Mouse (Mus musculus) hindbrain, embryonic 11.5 days (tissue): ENCODE data around the gene Ahsg. TPM values are rescaled to one million over a fixed set of nuclear protein-coding genes. Genes with fewer than 3 reads are reported as not detected.

Experiments
- ATAC-seq: fragments of 200-750 bp; cut with Nextera tagmentation; 2 replicates; pipeline ENCODE4 v1.8.0; 2017; ENCODE audit warnings: mild to moderate bottlenecking, moderate TSS enrichment, moderate library complexity; ENCODE audit not compliant: low FRiP score
- DNase-seq: peaks from one replicate; pipeline ENCODE4 v3.0.0-alpha.2; 2015; ENCODE audit warnings: low spot score
- H3K27ac ChIP-seq: fragments of 300-500 bp; sonication (generic); 2 replicates; pipeline ENCODE4 v1.5.1; 2014; ENCODE audit warnings: mild to moderate bottlenecking, low read depth, low read length
- H3K27me3 ChIP-seq: fragments of 300-500 bp; sonication (generic); 2 replicates; pipeline ENCODE4 v1.6.1; 2014; ENCODE audit warnings: mild to moderate bottlenecking, low read length, moderate library complexity, mixed read lengths; ENCODE audit not compliant: control insufficient read depth, insufficient read depth
- H3K36me3 ChIP-seq: fragments of 300-500 bp; sonication (generic); 2 replicates; pipeline ENCODE4 v1.6.1; 2014; ENCODE audit warnings: mild to moderate bottlenecking, low read length, moderate library complexity, mixed read lengths; ENCODE audit not compliant: control insufficient read depth, insufficient read depth
- H3K4me1 ChIP-seq: fragments of 300-500 bp; sonication (generic); replicated peaks from 2 replicates; pipeline ENCODE4 v1.6.1; 2014; ENCODE audit warnings: low read length, mixed read lengths; ENCODE audit not compliant: control insufficient read depth, insufficient read depth
- H3K4me2 ChIP-seq: fragments of 300-500 bp; sonication (generic); replicated peaks from 2 replicates; pipeline ENCODE4 v1.6.1; 2014; ENCODE audit warnings: mild to moderate bottlenecking, low read depth, low read length
- H3K4me3 ChIP-seq: fragments of 300-500 bp; sonication (generic); 2 replicates; pipeline ENCODE4 v1.5.1; 2014; ENCODE audit warnings: low read depth, low read length
- H3K9ac ChIP-seq: fragments of 300-500 bp; sonication (generic); 2 replicates; pipeline ENCODE4 v1.6.1; 2014; ENCODE audit warnings: low read depth, low read length
- H3K9me3 ChIP-seq: fragments of 300-500 bp; sonication (generic); 2 replicates; pipeline ENCODE4 v1.6.1; 2016; ENCODE audit warnings: low read length; ENCODE audit not compliant: control insufficient read depth
- WGBS: fragments of 180-500 bp; shearing (Covaris S2); extraction: QIAGEN DNeasy Blood & Tissue Kit; methylation state at CpG from one replicate; pipeline ENCODE4 v1.1.7; 2014; 5-methylcytosine and 5-hydroxymethylcytosine counted together
- polyA plus RNA-seq: library from polyadenylated mRNA; unstranded; fragments of >200 nt; fragmentation: Nextera tagmentation; extraction: Ambion mirVana; gene quantifications from 2 replicates; pipeline ENCODE4 v1.2.1, GENCODE M21; 2014

Gene Ahsg
- polyA plus RNA-seq, 1 experiment from 2014 or later = not detected

DNA sequence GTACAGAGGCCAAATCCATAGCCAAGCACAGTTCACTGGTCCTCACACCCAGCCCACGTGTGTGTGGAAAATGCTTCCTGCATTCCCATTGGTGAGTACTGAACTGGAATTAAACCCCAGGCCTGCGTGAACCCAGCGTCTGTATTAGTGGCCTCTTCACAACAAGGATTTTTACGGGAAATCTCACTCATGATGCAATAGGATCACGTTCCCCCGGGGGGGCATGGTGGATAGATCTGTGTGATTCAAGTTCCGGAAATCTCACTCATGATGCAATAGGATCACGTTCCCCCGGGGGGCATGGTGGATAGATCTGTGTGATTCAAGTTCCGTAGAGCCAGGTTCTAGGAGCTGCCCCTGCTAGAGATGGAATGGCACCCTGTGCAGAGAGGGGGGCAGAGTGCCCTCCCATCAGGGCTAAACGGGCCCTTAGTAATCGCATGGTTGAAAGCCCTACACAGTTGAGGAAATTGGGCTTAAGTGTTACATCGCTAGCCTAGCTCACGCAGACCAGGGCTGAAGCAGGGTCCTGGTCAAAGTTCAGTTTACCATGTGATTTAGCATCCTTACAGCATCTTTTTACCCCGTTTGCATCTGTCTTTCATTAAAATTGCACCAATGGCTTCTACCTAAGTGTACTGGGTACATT is 27.7 kb downstream of the Ahsg start:
- Histone ChIP-seq H3K36me3 (no peaks in the 10 kb centered on the region), H3K27me3 (no peaks in the 10 kb centered on the region), H3K9me3 (no peaks in the 10 kb centered on the region), H3K4me3 (no peak overlapping the region), H3K4me1 (no peaks in the 10 kb centered on the region), H3K27ac (no peak overlapping the region), H3K4me2 (no peak overlapping the region), H3K9ac (no peak overlapping the region)
- DNase-seq (no peak), ATAC-seq (no peak)
- WGBS = 73% methylated on average over 15 of the region's 15 CpGs

GRCm38 (mm10) chr16:22919971-22920854 is 29.1 kb downstream of the Ahsg start:
- DNase-seq (no peak), ATAC-seq (no peak)
- no peaks in the 10 kb centered on the region for H3K27me3 ChIP-seq
- 66% methylated on average over 18 of the region's 18 CpGs for WGBS
- no peaks in the 10 kb centered on the region for H3K4me1 ChIP-seq
- no peak overlapping the region for H3K27ac ChIP-seq
- H3K4me3 ChIP-seq = no peak overlapping the region
- H3K4me2 ChIP-seq = no peak overlapping the region
- H3K9me3 ChIP-seq = no peaks in the 10 kb centered on the region
- H3K36me3 ChIP-seq = no peaks in the 10 kb centered on the region
- no peak overlapping the region for H3K9ac ChIP-seq

DNA sequence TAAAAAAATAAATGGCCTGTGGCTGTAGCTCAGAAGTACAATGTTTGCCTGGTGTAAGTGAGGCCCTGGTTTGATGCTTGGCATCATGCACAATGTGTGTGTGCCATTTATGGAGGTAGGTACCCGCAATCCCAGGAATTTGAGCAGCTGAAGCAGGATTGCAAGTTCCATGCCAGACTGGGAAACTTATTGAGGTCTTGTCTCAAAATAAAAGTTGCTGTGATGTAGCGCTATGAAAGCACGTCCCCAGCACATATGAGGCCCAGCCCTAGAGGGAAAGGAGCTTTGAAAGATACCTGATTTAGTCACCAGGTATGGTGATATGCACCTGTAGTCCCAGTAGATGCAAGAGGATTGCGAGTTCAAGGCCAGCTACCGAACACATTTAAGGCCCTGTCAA is 30.7 kb downstream of the Ahsg start:
- H3K9ac ChIP-seq = no peak overlapping the region
- H3K4me2 ChIP-seq = no peak overlapping the region
- no peaks in the 10 kb centered on the region for H3K9me3 ChIP-seq
- H3K27ac ChIP-seq = no peak overlapping the region
- DNase-seq = no peak
- H3K36me3 ChIP-seq = no peaks in the 10 kb centered on the region
- H3K4me3 ChIP-seq = no peak overlapping the region
- no peaks in the 10 kb centered on the region for H3K27me3 ChIP-seq
- ATAC-seq = no peak
- no peaks in the 10 kb centered on the region for H3K4me1 ChIP-seq
- WGBS = 93% methylated on average over 5 of the region's 5 CpGs

DNA sequence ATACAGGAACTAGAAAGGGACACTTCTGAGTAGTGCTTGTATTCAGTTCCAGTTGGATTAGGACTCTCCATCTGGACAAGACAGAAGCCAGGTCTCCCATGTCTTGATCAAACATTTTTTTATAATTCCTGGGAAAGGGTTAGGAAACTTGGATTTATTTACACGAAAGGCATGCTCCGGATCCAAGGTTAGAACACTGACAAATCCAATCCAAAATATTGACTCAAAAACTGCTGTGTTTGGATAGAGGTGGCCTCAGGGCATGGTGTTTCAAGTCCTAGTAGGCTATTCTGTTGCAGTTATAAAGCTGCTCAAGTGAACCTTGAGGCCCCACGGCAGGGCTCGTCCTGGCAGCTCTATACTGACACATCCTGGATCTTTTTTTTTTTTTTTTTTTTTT is 31.4 kb downstream of the Ahsg start:
- WGBS = 91% methylated on average over 4 of the region's 4 CpGs
- Histone ChIP-seq H3K4me1 (no peaks in the 10 kb centered on the region), H3K27me3 (no peaks in the 10 kb centered on the region), H3K4me3 (no peak overlapping the region), H3K4me2 (no peak overlapping the region), H3K9me3 (no peaks in the 10 kb centered on the region), H3K27ac (no peak overlapping the region), H3K9ac (no peak overlapping the region), H3K36me3 (no peaks in the 10 kb centered on the region)
- ATAC-seq = no peak
- DNase-seq = no peak

DNA sequence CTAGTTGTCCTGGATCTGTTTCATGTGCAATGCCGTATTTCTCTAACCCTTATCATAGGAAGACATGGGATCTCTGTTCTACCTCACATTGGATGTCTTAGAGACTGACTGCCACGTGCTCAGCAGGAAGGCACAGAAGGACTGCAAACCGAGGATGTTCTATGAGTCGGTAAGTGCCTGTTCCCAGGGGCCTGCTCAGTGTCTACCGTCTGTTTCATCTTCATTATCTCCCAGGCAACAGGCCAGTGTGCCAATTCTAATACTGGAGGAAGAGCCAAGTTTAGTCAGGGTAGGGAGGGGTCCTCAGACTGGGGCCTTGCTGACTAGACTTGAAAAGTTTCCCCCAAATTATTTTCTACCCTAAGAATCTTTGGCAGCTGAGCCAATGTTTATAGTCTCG is 38.5 kb downstream of the Ahsg start:
- DNase-seq = no peak
- 85% methylated on average over 6 of the region's 6 CpGs for WGBS
- Histone ChIP-seq H3K27ac (no peak overlapping the region), H3K4me1 (no peaks in the 10 kb centered on the region), H3K36me3 (no peaks in the 10 kb centered on the region), H3K9me3 (no peaks in the 10 kb centered on the region), H3K4me3 (no peak overlapping the region), H3K9ac (no peak overlapping the region), H3K4me2 (no peak overlapping the region), H3K27me3 (no peaks in the 10 kb centered on the region)
- no peak for ATAC-seq

DNA sequence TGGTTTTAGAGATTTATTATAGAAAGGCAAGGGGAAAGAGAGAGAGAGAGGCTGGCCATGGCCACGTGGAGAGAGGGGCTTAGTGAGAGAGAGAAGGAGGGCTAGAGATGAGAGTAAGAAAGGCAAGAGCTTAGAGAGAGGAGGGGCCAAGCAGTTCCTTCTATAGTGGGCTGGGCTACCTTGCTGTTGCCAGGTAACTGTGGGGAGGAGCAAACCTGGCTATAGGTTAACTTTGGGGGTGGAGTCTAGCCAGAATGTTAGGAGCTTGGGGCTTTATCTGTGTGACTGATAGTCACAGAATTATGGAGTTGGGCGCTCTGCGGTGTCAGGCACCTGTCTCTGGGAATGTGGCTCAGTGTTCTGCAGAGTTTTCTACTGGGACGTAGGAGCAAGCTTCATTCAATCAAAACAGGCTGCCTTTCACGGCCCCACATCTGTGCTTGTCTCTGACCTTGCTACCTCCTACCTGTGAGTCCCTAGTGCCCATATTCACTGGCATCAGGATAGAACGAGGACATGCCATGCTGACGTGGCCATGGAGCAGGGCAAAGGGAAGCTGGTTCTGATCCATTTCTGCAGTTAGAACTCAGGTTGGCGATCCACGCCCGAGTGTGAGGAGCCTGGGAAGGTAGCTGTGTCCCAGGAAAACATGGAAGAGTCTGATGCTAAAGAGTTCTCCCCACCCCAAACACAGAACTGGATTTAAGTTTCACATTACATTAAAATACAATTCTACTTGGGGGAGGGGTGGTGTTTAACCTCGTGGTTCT is 40.5 kb downstream of the Ahsg start:
- Histone ChIP-seq H3K9me3 (no peaks in the 10 kb centered on the region), H3K36me3 (no peaks in the 10 kb centered on the region), H3K27me3 (no peaks in the 10 kb centered on the region), H3K4me3 (no peak overlapping the region), H3K4me1 (no peaks in the 10 kb centered on the region), H3K9ac (no peak overlapping the region), H3K4me2 (no peak overlapping the region), H3K27ac (no peak overlapping the region)
- ATAC-seq = no peak
- WGBS = 84% methylated on average over 11 of the region's 11 CpGs
- DNase-seq = no peak

DNA sequence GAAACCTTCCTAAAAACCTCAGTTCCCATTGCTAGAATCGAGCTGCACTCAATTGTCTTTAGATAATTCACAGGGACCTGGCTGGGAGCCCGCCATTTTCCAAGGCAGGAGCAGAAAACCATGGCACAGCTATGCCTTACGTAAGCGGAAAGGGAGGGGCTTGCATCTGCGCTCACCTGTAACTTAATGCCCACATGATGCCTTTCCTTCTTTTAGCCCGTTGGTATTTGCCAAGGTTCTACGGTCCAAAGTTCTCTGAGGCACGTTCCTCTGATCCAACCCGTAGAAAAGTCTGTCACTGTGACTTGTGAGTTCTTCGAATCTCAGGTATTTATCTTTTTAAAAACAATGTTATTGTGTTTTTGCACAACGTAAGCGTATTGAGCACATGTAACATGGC is 46.6 kb downstream of the Ahsg start:
- Histone ChIP-seq H3K27ac (no peak overlapping the region), H3K4me2 (no peak overlapping the region), H3K36me3 (no peaks in the 10 kb centered on the region), H3K9me3 (no peaks in the 10 kb centered on the region), H3K4me1 (no peaks in the 10 kb centered on the region), H3K27me3 (no peaks in the 10 kb centered on the region), H3K9ac (no peak overlapping the region), H3K4me3 (no peak overlapping the region)
- 92% methylated on average over 12 of the region's 12 CpGs for WGBS
- no peak for DNase-seq
- no peak for ATAC-seq

- no peaks in the 10 kb centered on the region for H3K4me1 ChIP-seq
- no peaks in the 10 kb centered on the region for H3K36me3 ChIP-seq
- ATAC-seq (no peak), DNase-seq (no peak)
- no peak overlapping the region for H3K4me3 ChIP-seq
- no peak overlapping the region for H3K27ac ChIP-seq
- H3K9ac ChIP-seq = no peak overlapping the region
- WGBS = 72% methylated on average over 2 of the region's 2 CpGs
- no peak overlapping the region for H3K4me2 ChIP-seq
- no peaks in the 10 kb centered on the region for H3K27me3 ChIP-seq
- no peaks in the 10 kb centered on the region for H3K9me3 ChIP-seq
These were observed 47.5 kb downstream of the Ahsg start for GRCm38 (mm10) chr16:22938541-22938940.
